Mouse (Mus musculus): ENCODE measurements around the gene Mrpl4.

- no peak for TF ChIP-seq CTCF (IDR thresholded peaks at IDR 0.05; ENCODE audit: low read depth, low read length)
- no peak for TF ChIP-seq GATA1 (IDR thresholded peaks at IDR 0.05; ENCODE audit: borderline replicate concordance, low read length)
Observed at GRCm38 (mm10) chr9:21010362-21010761, 7.8 kb downstream of the Mrpl4 start.
